Mouse (Mus musculus): Measurements from ENCODE around the gene Asap2.

GRCm38 (mm10) chr12:21274446-21274845 lies 284.2 kb downstream of the Asap2 start:
- TF ChIP-seq GATA1 (IDR thresholded peaks at IDR 0.05; ENCODE audit: low read length) (no peak), TAL1 (IDR thresholded peaks at IDR 0.05; ENCODE audit: low read length) (no peak)

Data from erythroblast, embryonic 14.5 days (primary cell).